Mouse (Mus musculus): ENCODE results near the gene Ppih. TPM values are rescaled to one million over a fixed set of nuclear protein-coding genes. Genes with fewer than 3 reads are reported as not detected.

The Ppih gene
- polyA plus RNA-seq, 1 experiment from 2014 or later, result 150 TPM

Other genes with a start within 250 kb of the Ppih start
- gene Slc2a1, start 211.8 kb downstream of the Ppih start, polyA plus RNA-seq (2016; fragmentation: Nextera tagmentation; extraction: Ambion mirVana), result 212 and 273 TPM in 2 replicates
- 13.1 and 13.3 TPM in 2 replicates for gene Zfp691, start 146.4 kb downstream of the Ppih start, polyA plus RNA-seq (2016; fragmentation: Nextera tagmentation; extraction: Ambion mirVana)
- 8.2 and 9.7 TPM in 2 replicates for gene Ermap, start 130.5 kb downstream of the Ppih start, polyA plus RNA-seq (2016; fragmentation: Nextera tagmentation; extraction: Ambion mirVana)
- gene Svbp, start 125.2 kb downstream of the Ppih start, polyA plus RNA-seq (2016; fragmentation: Nextera tagmentation; extraction: Ambion mirVana), result 152 and 156 TPM in 2 replicates
- gene Tmem269, start 102.3 kb downstream of the Ppih start, polyA plus RNA-seq (2016; fragmentation: Nextera tagmentation; extraction: Ambion mirVana), result 0.09 TPM in 1 of 2 replicates, not detected in the other
- 37.3 and 41.3 TPM in 2 replicates for gene AU022252, start 87.8 kb downstream of the Ppih start, polyA plus RNA-seq (2016; fragmentation: Nextera tagmentation; extraction: Ambion mirVana)
- 15.9 and 19.1 TPM in 2 replicates for gene P3h1, start 87.6 kb downstream of the Ppih start, polyA plus RNA-seq (2016; fragmentation: Nextera tagmentation; extraction: Ambion mirVana)
- 0.12 and 0.17 TPM in 2 replicates for gene Cldn19, start 65.1 kb downstream of the Ppih start, polyA plus RNA-seq (2016; fragmentation: Nextera tagmentation; extraction: Ambion mirVana)
- gene Ybx1, start 25.9 kb downstream of the Ppih start, polyA plus RNA-seq (2016; fragmentation: Nextera tagmentation; extraction: Ambion mirVana), result 1,019 and 1,063 TPM in 2 replicates
- gene Ccdc30, start 95.0 kb upstream of the Ppih start, polyA plus RNA-seq (2016; fragmentation: Nextera tagmentation; extraction: Ambion mirVana), result 9.0 and 9.1 TPM in 2 replicates
- gene Ppcs, start 101.9 kb upstream of the Ppih start, polyA plus RNA-seq (2016; fragmentation: Nextera tagmentation; extraction: Ambion mirVana), result 24.0 and 27.5 TPM in 2 replicates
- 0.35 TPM in 1 of 2 replicates, not detected in the other for gene Zmynd12, start 102.3 kb upstream of the Ppih start, polyA plus RNA-seq (2016; fragmentation: Nextera tagmentation; extraction: Ambion mirVana)
- 3.8 and 5.0 TPM in 2 replicates for gene Rimkla, start 172.1 kb upstream of the Ppih start, polyA plus RNA-seq (2016; fragmentation: Nextera tagmentation; extraction: Ambion mirVana)
- 18.1 and 20.1 TPM in 2 replicates for gene Foxj3, start 216.5 kb upstream of the Ppih start, polyA plus RNA-seq (2016; fragmentation: Nextera tagmentation; extraction: Ambion mirVana)
- 2.7 and 2.8 TPM in 2 replicates for gene Frg2f1, start 219.0 kb upstream of the Ppih start, polyA plus RNA-seq (2016; fragmentation: Nextera tagmentation; extraction: Ambion mirVana)

Measured in midbrain, embryonic 10.5 days (tissue).